Mouse (Mus musculus) v-Abl transformed pro-B cells (cell line): ENCODE measurements around the gene Tmem184a.

Experiments
- in situ Hi-C, 2 experiments: fragments of 400-800 bp; cut with MboI; formaldehyde crosslinking; loops; one replicate each; pipeline ENCODE4 v1.15.1; 2025; ENCODE audit not compliant: unreplicated experiment in 2 of 2

Gene Tmem184a

GRCm38 (mm10) chr5:139819538-139820181, at the start of gene Tmem184a:
TSS of gene Tmem184a (minus strand) at chr5:139819917.
- in situ Hi-C loops: loop anchor here (5.0 to 10.0 kb wide), 4 partner anchors 42 to 285 kb away; partner anchors contain the start of gene Ints1 (in 2 of the 2)

GRCm38 (mm10) chr5:139862759-139863158, 43.0 kb upstream of the Tmem184a start:
- in situ Hi-C loops: no loop called here

- in situ Hi-C loops: no loop called here
Measured at GRCm38 (mm10) chr5:139860328-139861104, 40.8 kb upstream of the Tmem184a start.

GRCm38 (mm10) chr5:139849626-139850320, 30.1 kb upstream of the Tmem184a start:
- in situ Hi-C loops: loop anchor here in 1 of 2 experiments (10.0 kb wide), 1 partner anchor 185 kb away; no protein-coding TSS in a partner anchor

- in situ Hi-C loops: loop anchor here (5.0 to 10.0 kb wide), 5 partner anchors 453 to 698 kb away; no protein-coding TSS in a partner anchor
Measured at GRCm38 (mm10) chr5:139839142-139839541, 19.4 kb upstream of the Tmem184a start.

GRCm38 (mm10) chr5:139838476-139838892, 18.8 kb upstream of the Tmem184a start:
- in situ Hi-C loops: loop anchor here (5.0 to 10.0 kb wide), 5 partner anchors 454 to 699 kb away; no protein-coding TSS in a partner anchor

GRCm38 (mm10) chr5:139835706-139836105, 16.0 kb upstream of the Tmem184a start:
- in situ Hi-C loops: loop anchor here (5.0 to 10.0 kb wide), 5 partner anchors 457 to 702 kb away; no protein-coding TSS in a partner anchor

GRCm38 (mm10) chr5:139832125-139832524, 12.4 kb upstream of the Tmem184a start:
- in situ Hi-C loops: loop anchor here (5.0 to 10.0 kb wide), 3 partner anchors 310 to 563 kb away; no protein-coding TSS in a partner anchor

GRCm38 (mm10) chr5:139830734-139831133, 11.0 kb upstream of the Tmem184a start:
- in situ Hi-C loops: loop anchor here (5.0 to 10.0 kb wide), 3 partner anchors 312 to 564 kb away; no protein-coding TSS in a partner anchor

- in situ Hi-C loops: loop anchor here (10.0 kb wide), 2 partner anchors 55 to 295 kb away; partner anchors contain the start of gene Ints1 (in 1 of the 2)
Measured at GRCm38 (mm10) chr5:139829384-139829783, 9.7 kb upstream of the Tmem184a start.

- in situ Hi-C loops: loop anchor here (10.0 kb wide), 2 partner anchors 53 to 293 kb away; partner anchors contain the start of gene Ints1 (in 1 of the 2)
Measured at GRCm38 (mm10) chr5:139827593-139827992, 7.9 kb upstream of the Tmem184a start.

GRCm38 (mm10) chr5:139826357-139827055, 6.8 kb upstream of the Tmem184a start, which contains the start of the genes Gm26938 and Psmg3:
TSS of gene Gm26938 (minus strand) at chr5:139826407.
TSS of gene Psmg3 (minus strand) at chr5:139826885.
- in situ Hi-C loops: loop anchor here (10.0 kb wide), 2 partner anchors 52 to 292 kb away; partner anchors contain the start of gene Ints1 (in 1 of the 2)

- in situ Hi-C loops: loop anchor here (10.0 kb wide), 2 partner anchors 51 to 291 kb away; partner anchors contain the start of gene Ints1 (in 1 of the 2)
Measured at GRCm38 (mm10) chr5:139825947-139826346, 6.2 kb upstream of the Tmem184a start.

GRCm38 (mm10) chr5:139824531-139824930, 4.8 kb upstream of the Tmem184a start:
- in situ Hi-C loops: loop anchor here (5.0 to 10.0 kb wide), 3 partner anchors 50 to 290 kb away; partner anchors contain the start of gene Ints1 (in 1 of the 2)

- in situ Hi-C loops: loop anchor here (5.0 to 10.0 kb wide), 3 partner anchors 47 to 287 kb away; partner anchors contain the start of gene Ints1 (in 1 of the 2)
Measured at GRCm38 (mm10) chr5:139821466-139822459, 2.0 kb upstream of the Tmem184a start.

GRCm38 (mm10) chr5:139818801-139819200, 916 bp downstream of the Tmem184a start:
- in situ Hi-C loops: loop anchor here in 1 of 2 experiments (5.0 kb wide), 1 partner anchor 42 kb away; the partner anchor contains the start of gene Ints1

- in situ Hi-C loops: loop anchor here in 1 of 2 experiments (5.0 kb wide), 1 partner anchor 41 kb away; the partner anchor contains the start of gene Ints1
Measured at GRCm38 (mm10) chr5:139818056-139818455, 1.7 kb downstream of the Tmem184a start.

- in situ Hi-C loops: loop anchor here in 1 of 2 experiments (5.0 kb wide), 1 partner anchor 40 kb away; the partner anchor contains the start of gene Ints1
Measured at GRCm38 (mm10) chr5:139817292-139817691, 2.4 kb downstream of the Tmem184a start.
